Mouse (Mus musculus) liver, adult 2 months (tissue): Measurements from ENCODE around the gene Spata17.

Experiments
- CTCF ChIP-seq: fragments of 200-500 bp; IDR thresholded peaks from 2 replicates; pipeline ENCODE4 v1.5.1; 2011; ENCODE audit warnings: low read depth, low read length, control low read depth
- POLR2A ChIP-seq: fragments of 200-500 bp; IDR thresholded peaks from 2 replicates; pipeline ENCODE4 v1.6.1; 2011; ENCODE audit warnings: low read length, control low read depth; ENCODE audit not compliant: insufficient read depth; ENCODE audit errors: extremely low read depth

DNA sequence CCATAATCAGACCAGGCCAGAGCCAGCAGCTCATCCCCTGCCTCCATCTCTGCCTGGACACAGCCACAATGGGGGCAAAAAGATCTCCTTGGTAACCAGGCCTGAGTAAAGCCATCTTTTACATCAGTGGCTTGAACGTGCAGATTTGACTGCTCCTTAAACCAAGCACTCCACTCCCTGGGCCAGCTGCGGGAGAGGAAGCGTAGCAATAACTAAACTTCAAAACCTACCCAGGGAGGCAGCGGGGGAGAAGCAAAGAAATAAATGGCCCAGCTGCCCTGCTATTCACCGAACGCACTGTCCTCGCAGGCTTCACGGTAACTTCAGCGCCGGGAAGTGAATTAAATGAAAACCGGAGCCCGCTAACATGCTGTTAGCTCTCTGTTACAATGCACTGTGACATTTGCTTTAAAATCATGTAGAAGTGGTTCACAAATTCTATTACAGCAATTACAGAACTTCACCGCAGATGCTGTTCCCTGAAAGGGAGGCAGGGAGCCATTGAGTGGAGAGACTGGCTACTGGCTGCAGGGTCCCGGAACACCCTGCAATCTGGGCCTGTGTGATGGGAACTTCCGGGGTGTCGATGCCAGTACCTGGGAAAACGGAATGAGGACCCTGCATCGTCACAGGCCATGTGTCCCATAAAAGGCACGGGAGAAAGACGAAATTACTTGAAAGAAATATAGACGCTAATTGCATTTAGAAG is 217.5 kb downstream of the Spata17 start:
- TF ChIP-seq CTCF (no peak), POLR2A (no peak)
